Mouse (Mus musculus) thymus, postnatal 4 days (tissue): Measurements from ENCODE around the gene Olfr19.
"Not testable (repeated sequence)": the region's sequence is repeated elsewhere in the genome, so short reads cannot be mapped to it uniquely, and the experiment has no call there.

Experiments
- DNase-seq: peaks from one replicate; pipeline ENCODE4 v3.0.0; 2021

Olfr19 gene

DNA sequence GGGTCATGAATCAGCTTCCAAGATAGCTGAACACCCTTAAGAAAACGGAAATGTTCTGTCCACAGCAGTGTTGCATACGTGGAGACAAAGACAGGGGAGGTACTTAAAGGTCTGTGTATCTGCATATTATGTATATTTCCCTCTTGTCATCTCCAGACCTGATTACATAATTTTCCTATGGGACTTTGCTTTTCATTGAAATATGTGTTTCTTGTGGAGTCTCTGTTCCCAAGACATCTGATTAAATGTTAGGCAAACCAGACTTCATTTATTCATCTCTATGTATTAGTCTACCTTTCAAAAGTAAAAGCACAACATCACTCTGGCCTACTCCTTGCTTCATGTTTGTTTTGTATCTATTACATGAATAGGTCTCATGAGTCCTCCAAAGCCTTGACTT is at the start of gene Olfr19:
Gene Olfr19 (minus strand): TSS at position 101 of the 400 bp plus-strand sequence.
- DNase-seq, result no peak

GRCm38 (mm10) chr16:16684975-16685374 is 8.8 kb upstream of the Olfr19 start:
- DNase-seq, result no peak

GRCm38 (mm10) chr16:16684053-16684452 is 7.8 kb upstream of the Olfr19 start:
- DNase-seq, result no peak

GRCm38 (mm10) chr16:16664994-16665393 is 11.2 kb downstream of the Olfr19 start:
- DNase-seq, result no peak

DNA sequence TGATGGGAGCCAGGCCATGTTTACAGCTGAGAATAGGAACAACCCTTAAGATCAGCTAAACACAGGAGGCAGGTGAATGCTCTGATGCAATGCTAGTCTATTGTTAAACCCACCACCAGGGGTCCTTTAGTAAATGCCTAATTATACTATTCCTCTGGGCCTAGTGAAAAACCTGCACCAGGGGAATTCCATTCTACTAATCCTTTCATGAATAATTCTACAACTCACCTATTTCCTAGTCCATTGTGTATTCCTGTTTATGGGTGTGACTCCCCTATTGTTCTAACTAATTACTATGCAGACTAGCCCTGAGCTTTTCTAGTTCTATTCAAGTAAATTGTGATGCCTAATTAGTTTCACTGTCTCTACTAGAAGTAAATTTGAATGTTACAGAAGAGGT is 11.7 kb downstream of the Olfr19 start:
- not testable (repeated sequence) for DNase-seq

DNA sequence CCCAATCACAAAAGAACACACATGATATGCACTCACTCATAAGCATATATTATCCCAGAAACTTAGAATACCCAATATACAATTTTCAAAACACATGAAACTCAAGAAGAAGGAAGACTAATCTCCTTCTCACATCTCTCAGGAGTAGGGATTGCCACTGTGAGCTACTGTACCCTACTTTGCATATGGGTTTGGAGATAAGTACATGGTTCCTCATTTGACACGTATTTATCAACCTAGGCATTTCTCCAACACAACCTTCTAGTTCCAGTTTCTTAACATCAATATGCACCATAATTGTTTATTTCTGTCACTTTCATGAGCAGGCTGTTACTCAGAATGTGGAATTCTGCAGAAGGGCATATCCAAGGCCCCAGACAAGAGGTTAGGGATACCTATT is 31.1 kb downstream of the Olfr19 start:
- no peak for DNase-seq

GRCm38 (mm10) chr16:16633730-16634129 is 42.5 kb downstream of the Olfr19 start:
- DNase-seq, result no peak
